Mouse (Mus musculus) neural tube, embryonic 13.5 days (tissue): ENCODE measurements at regions not wholly inside any gene's neighbourhood (a gene's known extent, or its start where the extent isn't known, plus 50 kb on each side); places are given as distances from the start of the nearest gene placed in this dataset.

Experiments used
- ATAC-seq: fragments of 200-750 bp; cut with Nextera tagmentation; 2 replicates; pipeline ENCODE4 v1.8.0; 2017; ENCODE audit warnings: low read depth, mild to moderate bottlenecking, moderate TSS enrichment, moderate library complexity
- H3K27ac ChIP-seq: fragments of 300-500 bp; sonication (generic); replicated peaks from 2 replicates; pipeline ENCODE4 v1.5.1; 2015; ENCODE audit warnings: moderate library complexity, mild to moderate bottlenecking, inconsistent platforms
- H3K27me3 ChIP-seq: fragments of 300-500 bp; sonication (generic); 2 replicates; pipeline ENCODE4 v1.6.1; 2015; ENCODE audit warnings: mild to moderate bottlenecking, inconsistent platforms
- H3K36me3 ChIP-seq: fragments of 300-500 bp; sonication (generic); 2 replicates; pipeline ENCODE4 v1.6.1; 2015; ENCODE audit warnings: mild to moderate bottlenecking, inconsistent platforms
- H3K4me1 ChIP-seq: fragments of 300-500 bp; sonication (generic); replicated peaks from 2 replicates; pipeline ENCODE4 v1.6.1; 2015; ENCODE audit warnings: inconsistent platforms
- H3K4me2 ChIP-seq: fragments of 300-500 bp; sonication (generic); 2 replicates; pipeline ENCODE4 v1.6.1; 2015; ENCODE audit warnings: inconsistent platforms, mild to moderate bottlenecking, moderate library complexity
- H3K4me3 ChIP-seq: fragments of 300-500 bp; sonication (generic); 2 replicates; pipeline ENCODE4 v1.5.1; 2015; ENCODE audit warnings: mild to moderate bottlenecking, inconsistent platforms
- H3K9ac ChIP-seq: fragments of 300-500 bp; sonication (generic); 2 replicates; pipeline ENCODE4 v1.6.1; 2015; ENCODE audit warnings: moderate library complexity, mild to moderate bottlenecking, inconsistent platforms
- H3K9me3 ChIP-seq: fragments of 300-500 bp; sonication (generic); 2 replicates; pipeline ENCODE4 v1.6.1; 2016; ENCODE audit warnings: inconsistent platforms
- WGBS: fragments of 180-500 bp; shearing (Covaris S2); methylation state at CpG from one replicate; pipeline ENCODE4 v1.1.7; 2015; 5-methylcytosine and 5-hydroxymethylcytosine counted together

GRCm38 (mm10) chr2:45184704-45185620 is 67.8 kb upstream of the Zeb2 start:
- Histone ChIP-seq H3K9ac (peak overlapping the region; percentile 31; the same call in 1 of the 2 replicates), H3K36me3 (no peaks in the 10 kb centered on the region), H3K27ac (peak overlapping the region; percentile 24), H3K4me3 (peak overlapping the region; percentile 15), H3K27me3 (no peaks in the 10 kb centered on the region), H3K4me1 (peaks cover 24% of the 10 kb centered on the region), H3K4me2 (peak overlapping the region; percentile 46), H3K9me3 (no peaks in the 10 kb centered on the region)
- peak; percentile 47; the same call in 1 of the 2 replicates for ATAC-seq
- WGBS, result 5% methylated on average over 18 of the region's 18 CpGs

GRCm38 (mm10) chr2:45184149-45184548 is 67.0 kb upstream of the Zeb2 start:
- Histone ChIP-seq H3K27me3 (no peaks in the 10 kb centered on the region), H3K27ac (no peak overlapping the region), H3K36me3 (no peaks in the 10 kb centered on the region), H3K4me2 (no peak overlapping the region), H3K9ac (no peak overlapping the region), H3K4me1 (peaks cover 24% of the 10 kb centered on the region), H3K4me3 (no peak overlapping the region), H3K9me3 (no peaks in the 10 kb centered on the region)
- no peak for ATAC-seq
- WGBS, result 38% methylated on average over 6 of the region's 6 CpGs

DNA sequence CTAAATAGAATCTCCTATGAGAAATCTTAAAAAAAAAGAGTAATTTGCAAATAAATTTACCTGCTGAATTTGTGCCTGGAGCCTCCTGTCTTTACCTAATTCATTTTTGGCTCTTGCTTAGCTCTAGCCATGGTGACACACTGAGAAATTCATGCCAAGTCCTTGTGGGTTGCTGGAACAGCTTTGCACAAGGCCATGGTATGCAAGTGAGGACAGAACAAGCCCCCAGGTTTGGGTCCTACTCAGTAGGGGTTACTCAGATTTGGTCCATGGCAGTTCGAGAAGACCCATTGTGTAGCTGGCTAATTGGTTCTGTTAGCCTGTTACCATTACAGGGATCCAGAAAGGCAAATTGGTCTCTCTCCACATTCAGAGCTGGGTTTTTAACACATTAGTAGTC is 65.7 kb upstream of the Zeb2 start:
- Histone ChIP-seq H3K4me3 (no peak overlapping the region), H3K9ac (no peak overlapping the region), H3K4me2 (no peak overlapping the region), H3K36me3 (no peaks in the 10 kb centered on the region), H3K4me1 (peaks cover 24% of the 10 kb centered on the region), H3K27me3 (no peaks in the 10 kb centered on the region), H3K9me3 (no peaks in the 10 kb centered on the region), H3K27ac (no peak overlapping the region)
- no peak for ATAC-seq
- 50% methylated on average over 1 of the region's 1 CpGs for WGBS

DNA sequence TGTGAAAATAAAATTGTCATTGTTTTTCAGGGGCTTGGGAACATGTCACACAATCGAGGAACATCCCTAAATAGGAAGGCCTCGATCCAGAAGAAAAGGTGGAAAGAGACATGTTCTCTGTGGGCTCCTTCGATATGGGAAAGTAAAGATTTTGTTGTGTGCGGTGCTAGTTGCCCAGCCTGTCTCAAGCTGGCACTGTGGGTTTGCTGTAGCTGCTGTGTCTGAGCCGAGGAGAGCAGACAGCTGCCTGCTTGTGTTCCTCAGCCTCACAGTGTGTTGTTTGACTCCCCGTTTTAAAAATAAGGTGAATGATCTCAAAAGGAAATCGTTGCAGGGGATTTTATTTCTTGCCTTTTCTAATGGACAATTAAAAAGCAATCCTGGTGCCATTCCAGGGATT is 64.4 kb upstream of the Zeb2 start:
- H3K9ac ChIP-seq, result no peak overlapping the region
- no peaks in the 10 kb centered on the region for H3K9me3 ChIP-seq
- no peak overlapping the region for H3K4me3 ChIP-seq
- 0 out of 2 replicates have a peak overlapping the region, but pooled peaks have one; percentile 11 for H3K4me2 ChIP-seq
- no peak overlapping the region for H3K27ac ChIP-seq
- peaks cover 24% of the 10 kb centered on the region for H3K4me1 ChIP-seq
- ATAC-seq, result peak; percentile 64; the same call in 1 of the 2 replicates
- H3K27me3 ChIP-seq, result no peaks in the 10 kb centered on the region
- H3K36me3 ChIP-seq, result no peaks in the 10 kb centered on the region
- WGBS, result 38% methylated on average over 7 of the region's 7 CpGs

GRCm38 (mm10) chr2:45178849-45179453 is 61.8 kb upstream of the Zeb2 start:
- Histone ChIP-seq H3K4me1 (peaks cover 10% of the 10 kb centered on the region), H3K27ac (no peak overlapping the region), H3K27me3 (no peaks in the 10 kb centered on the region), H3K4me2 (no peak overlapping the region), H3K36me3 (no peaks in the 10 kb centered on the region), H3K9me3 (0 out of 2 replicates have a peak, but pooled peaks cover 5% of the 10 kb centered on the region), H3K9ac (no peak overlapping the region), H3K4me3 (no peak overlapping the region)
- no peak for ATAC-seq
- WGBS, result 95% methylated on average over 1 of the region's 1 CpGs

DNA sequence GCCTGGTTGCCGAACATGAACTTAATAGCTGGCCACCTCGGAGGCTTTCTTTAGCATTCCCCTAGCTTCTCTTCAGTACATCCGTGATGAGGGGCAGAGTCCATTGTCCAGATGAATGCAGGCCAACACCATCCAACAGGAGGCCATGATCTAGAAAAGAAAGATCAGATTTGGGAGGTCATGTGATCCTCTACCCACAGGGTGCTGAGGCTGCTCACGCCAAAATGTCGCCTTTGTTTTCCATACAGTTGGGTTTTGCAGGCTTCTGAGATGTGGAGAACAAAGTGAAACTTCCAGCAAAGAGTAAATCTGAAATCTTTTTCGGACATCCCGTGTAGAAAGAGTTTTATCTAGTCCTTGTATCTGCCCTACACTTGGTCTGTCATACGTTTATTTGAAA is 55.2 kb upstream of the Zeb2 start:
- Histone ChIP-seq H3K27ac (no peak overlapping the region), H3K4me3 (no peak overlapping the region), H3K4me2 (no peak overlapping the region), H3K4me1 (peaks cover 11% of the 10 kb centered on the region), H3K36me3 (no peaks in the 10 kb centered on the region), H3K27me3 (no peaks in the 10 kb centered on the region), H3K9ac (no peak overlapping the region), H3K9me3 (0 out of 2 replicates have a peak, but pooled peaks cover 5% of the 10 kb centered on the region)
- no peak for ATAC-seq
- 85% methylated on average over 8 of the region's 8 CpGs for WGBS

DNA sequence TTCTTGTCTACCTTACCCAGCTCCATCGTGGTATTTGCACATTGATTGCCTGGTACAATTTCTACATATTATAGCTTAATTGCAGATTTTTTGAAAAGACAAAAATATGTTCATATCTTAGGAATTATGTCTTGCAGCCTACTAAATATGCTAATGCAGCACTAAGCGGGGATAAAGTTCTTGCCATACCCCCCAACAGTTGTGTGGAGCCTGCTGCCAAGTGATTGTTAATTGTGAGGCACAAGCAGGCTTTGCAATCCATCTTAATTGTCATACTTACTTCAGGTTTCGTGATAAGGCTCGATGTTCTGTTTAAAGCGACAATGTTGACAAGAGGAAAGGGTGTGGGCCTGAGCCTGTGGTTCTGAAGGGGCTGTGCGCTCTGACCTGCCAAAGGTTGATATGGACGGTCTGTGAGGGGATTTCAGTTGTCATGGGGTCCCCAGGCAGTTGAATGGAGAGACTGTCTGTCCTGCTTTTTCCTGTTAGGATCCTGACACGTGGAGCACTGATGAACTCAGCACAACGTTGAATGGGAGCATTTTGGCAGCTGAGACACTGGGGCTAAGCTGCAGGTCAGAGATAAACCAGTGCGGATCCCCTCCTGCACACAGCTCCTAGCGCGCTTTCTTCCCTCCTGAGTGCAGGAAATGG is 54.5 kb upstream of the Zeb2 start:
- H3K36me3 ChIP-seq, result no peaks in the 10 kb centered on the region
- no peaks in the 10 kb centered on the region for H3K27me3 ChIP-seq
- no peak overlapping the region for H3K9ac ChIP-seq
- no peak overlapping the region for H3K4me3 ChIP-seq
- H3K27ac ChIP-seq, result no peak overlapping the region
- peaks cover 11% of the 10 kb centered on the region for H3K4me1 ChIP-seq
- H3K4me2 ChIP-seq, result no peak overlapping the region
- WGBS, result 71% methylated on average over 12 of the region's 12 CpGs
- H3K9me3 ChIP-seq, result 0 out of 2 replicates have a peak, but pooled peaks cover 5% of the 10 kb centered on the region
- no peak for ATAC-seq

DNA sequence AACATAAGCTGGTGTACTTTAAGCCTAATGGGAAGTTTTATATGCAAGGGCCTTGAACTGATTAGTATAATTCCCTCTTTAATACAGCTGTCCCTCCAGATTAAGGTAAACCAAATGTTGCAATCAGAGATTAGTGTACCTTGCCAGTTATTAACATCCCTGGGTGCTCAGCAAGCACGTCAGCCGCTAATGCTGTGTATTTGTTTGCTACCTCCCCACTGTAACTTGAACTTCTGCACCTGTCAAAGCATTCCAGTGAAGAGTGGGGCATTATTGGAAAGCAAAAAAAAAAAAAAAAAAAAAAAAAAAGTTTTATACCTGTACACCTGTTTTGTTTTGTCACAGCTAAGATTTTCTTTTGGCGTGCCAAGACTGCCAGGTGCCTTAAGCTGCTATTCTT is 53.1 kb upstream of the Zeb2 start:
- peaks cover 11% of the 10 kb centered on the region for H3K4me1 ChIP-seq
- 78% methylated on average over 3 of the region's 3 CpGs for WGBS
- 0 out of 2 replicates have a peak, but pooled peaks cover 3% of the 10 kb centered on the region for H3K9me3 ChIP-seq
- H3K4me3 ChIP-seq, result no peak overlapping the region
- H3K4me2 ChIP-seq, result no peak overlapping the region
- no peak overlapping the region for H3K27ac ChIP-seq
- H3K9ac ChIP-seq, result no peak overlapping the region
- no peaks in the 10 kb centered on the region for H3K36me3 ChIP-seq
- H3K27me3 ChIP-seq, result no peaks in the 10 kb centered on the region
- ATAC-seq, result no peak

- H3K27me3 ChIP-seq, result no peaks in the 10 kb centered on the region
- 38% methylated on average over 9 of the region's 9 CpGs for WGBS
- ATAC-seq, result no peak
- no peaks in the 10 kb centered on the region for H3K9me3 ChIP-seq
- H3K4me2 ChIP-seq, result no peak overlapping the region
- no peak overlapping the region for H3K27ac ChIP-seq
- H3K36me3 ChIP-seq, result no peaks in the 10 kb centered on the region
- peaks cover 11% of the 10 kb centered on the region for H3K4me1 ChIP-seq
- no peak overlapping the region for H3K9ac ChIP-seq
- no peak overlapping the region for H3K4me3 ChIP-seq
These were observed 52.4 kb upstream of the Zeb2 start for GRCm38 (mm10) chr2:45169429-45170070.

DNA sequence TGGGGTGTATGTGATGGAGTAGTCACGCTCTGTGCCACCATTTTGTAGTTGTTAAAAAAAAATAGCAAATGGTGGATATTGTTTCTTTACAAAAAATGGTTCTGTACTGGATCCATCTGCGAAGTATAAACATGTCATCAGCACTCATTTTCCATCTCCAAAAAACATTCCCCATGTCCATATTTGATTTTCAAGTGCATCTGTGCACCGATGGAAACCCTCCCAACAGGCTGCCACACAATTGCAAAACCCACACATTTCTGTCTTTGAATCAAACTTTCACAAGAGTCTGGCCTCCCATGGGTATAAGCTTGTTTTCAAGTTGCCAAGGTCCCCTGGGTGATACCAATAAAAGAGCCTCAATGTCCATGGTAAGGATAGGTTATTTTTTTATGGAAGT is 51.4 kb upstream of the Zeb2 start:
- no peaks in the 10 kb centered on the region for H3K36me3 ChIP-seq
- H3K9me3 ChIP-seq, result no peaks in the 10 kb centered on the region
- H3K4me2 ChIP-seq, result no peak overlapping the region
- no peak overlapping the region for H3K4me3 ChIP-seq
- H3K4me1 ChIP-seq, result peaks cover 11% of the 10 kb centered on the region
- 92% methylated on average over 3 of the region's 3 CpGs for WGBS
- H3K27me3 ChIP-seq, result no peaks in the 10 kb centered on the region
- ATAC-seq, result no peak
- no peak overlapping the region for H3K27ac ChIP-seq
- H3K9ac ChIP-seq, result no peak overlapping the region
